ENCODE assay signal across 16 mouse cellular contexts in the genomic region with DNA sequence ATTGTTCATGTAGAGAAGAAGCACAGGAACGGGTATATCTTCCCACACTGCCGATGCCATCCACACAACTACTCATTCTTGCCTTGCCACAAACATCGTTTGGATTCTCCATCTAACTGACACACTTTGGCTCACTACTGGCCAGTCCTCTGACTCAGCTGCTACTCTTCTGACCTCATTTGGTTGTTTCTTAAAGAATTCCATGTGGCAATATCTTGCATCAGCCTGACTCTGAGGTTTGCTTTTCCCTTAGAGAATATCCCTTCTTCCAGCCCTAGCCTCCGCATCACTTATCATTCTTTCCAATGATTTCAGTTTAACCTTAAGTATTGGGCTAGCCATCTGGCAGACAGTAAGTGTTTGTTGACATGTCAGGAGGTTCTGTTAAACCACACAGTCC. TPM values are rescaled to one million over a fixed set of nuclear protein-coding genes. Genes with fewer than 3 reads are reported as not detected.
"Had no signal": no experiment of that assay in that cellular context is flagged by ENCODE, and none has a peak within 500 bp of the region (broad histone marks: within the 10 kb centered on the region; RNA-seq: fewer than 3 reads in every experiment).

No protein-coding gene starts in this region.

- H3K4me1 ChIP-seq: limb, embryonic 12.5 days; liver, embryonic 13.5 days; megakaryocyte, embryonic 14.5 days had no signal

- H3K4me3 ChIP-seq: layer of hippocampus, adult 2 months; limb, embryonic 12.5 days; liver, embryonic 13.5 days; megakaryocyte, embryonic 14.5 days had no signal

- H3K36me3 ChIP-seq: limb, embryonic 12.5 days; liver, embryonic 13.5 days had no signal

- H3K27me3 ChIP-seq: limb, embryonic 12.5 days; liver, embryonic 13.5 days; megakaryocyte, embryonic 14.5 days had no signal

- DNase-seq: kidney, postnatal 10 days; kidney, postnatal 4 days; liver; liver, embryonic 13.5 days; liver, postnatal 0 days; right cerebral cortex, postnatal 14 days; thymus, postnatal 14 days had no signal

- ATAC-seq: liver, postnatal 0 days; midbrain, embryonic 16.5 days had no signal

- H3K9ac ChIP-seq: limb, embryonic 12.5 days; liver, embryonic 13.5 days; liver, postnatal 0 days had no signal

- H3K4me2 ChIP-seq: limb, embryonic 12.5 days; liver, embryonic 13.5 days; midbrain, embryonic 11.5 days had no signal

- H3K27ac ChIP-seq: layer of hippocampus, adult 2 months; limb, embryonic 12.5 days; liver, embryonic 13.5 days; macrophage had no signal

- H3K9me3 ChIP-seq: limb, embryonic 12.5 days; liver, embryonic 13.5 days; megakaryocyte, embryonic 14.5 days had no signal

RNA-seq across cellular contexts. Expression of a gene that starts 59.8 kb away (rescaled TPM):
- total RNA-seq: layer of hippocampus, adult 2 months; layer of hippocampus, postnatal 10 days; left cerebral cortex, postnatal 36 days had no signal
- polyA plus RNA-seq: neural tube, embryonic 14.5 days had no signal
